Mouse (Mus musculus) heart, embryonic 13.5 days (tissue): ENCODE results near the gene Iqcf5. TPM values are rescaled to one million over a fixed set of nuclear protein-coding genes. Genes with fewer than 3 reads are reported as not detected.
A peak's percentile ranks its signal among the peaks of the same experiment; 100 is the strongest.

ENCODE experiments used
- ATAC-seq: fragments of 200-750 bp; cut with Nextera tagmentation; 2 replicates; pipeline ENCODE4 v1.8.0; 2017; ENCODE audit warnings: moderate TSS enrichment; ENCODE audit not compliant: insufficient number of reproducible peaks, low FRiP score, low TSS enrichment; ENCODE audit errors: extremely low read depth
- H3K27ac ChIP-seq: fragments of 300-500 bp; sonication (generic); replicated peaks from 2 replicates; pipeline ENCODE4 v1.5.1; 2015; ENCODE audit warnings: moderate library complexity, mild to moderate bottlenecking, inconsistent platforms
- H3K27me3 ChIP-seq: fragments of 300-500 bp; sonication (generic); replicated peaks from 2 replicates; pipeline ENCODE4 v1.6.1; 2015; ENCODE audit warnings: mild to moderate bottlenecking, inconsistent platforms
- H3K36me3 ChIP-seq: fragments of 300-500 bp; sonication (generic); 2 replicates; pipeline ENCODE4 v1.6.1; 2015; ENCODE audit warnings: mild to moderate bottlenecking, inconsistent platforms
- H3K4me1 ChIP-seq: fragments of 300-500 bp; sonication (generic); 2 replicates; pipeline ENCODE4 v1.6.1; 2015; ENCODE audit warnings: inconsistent platforms
- H3K4me2 ChIP-seq: fragments of 300-500 bp; sonication (generic); 2 replicates; pipeline ENCODE4 v1.6.1; 2015; ENCODE audit warnings: inconsistent platforms, mild to moderate bottlenecking, moderate library complexity
- H3K4me3 ChIP-seq: fragments of 300-500 bp; sonication (generic); 2 replicates; pipeline ENCODE4 v1.5.1; 2015; ENCODE audit warnings: moderate library complexity, mild to moderate bottlenecking, inconsistent platforms
- H3K9ac ChIP-seq: fragments of 300-500 bp; sonication (generic); 2 replicates; pipeline ENCODE4 v1.6.1; 2015; ENCODE audit warnings: inconsistent platforms, mild to moderate bottlenecking, moderate library complexity
- H3K9me3 ChIP-seq: fragments of 300-500 bp; sonication (generic); 2 replicates; pipeline ENCODE4 v1.6.1; 2016; ENCODE audit warnings: inconsistent platforms
- WGBS: fragments of 180-500 bp; shearing (Covaris S2); methylation state at CpG from one replicate; pipeline ENCODE4 v1.1.7; 2015; ENCODE audit warnings: mixed read lengths; 5-methylcytosine and 5-hydroxymethylcytosine counted together
- polyA plus RNA-seq: library from polyadenylated mRNA; unstranded; fragments of >200 nt; fragmentation: Nextera tagmentation; extraction: Ambion mirVana; gene quantifications from 2 replicates; pipeline ENCODE4 v1.2.1, GENCODE M21; 2015

Iqcf5 gene
- polyA plus RNA-seq, 1 experiment from 2014 or later, result not detected

GRCm38 (mm10) chr9:106473081-106473752 lies 41.2 kb upstream of the Iqcf5 start:
- peaks cover 5% of the 10 kb centered on the region; the same call in 1 of the 2 replicates for H3K27me3 ChIP-seq
- H3K9me3 ChIP-seq, result no peaks in the 10 kb centered on the region
- no peak overlapping the region for H3K27ac ChIP-seq
- whole genome bisulfite sequencing, result 85% methylated on average over 16 of the region's 16 CpGs
- no peak overlapping the region for H3K9ac ChIP-seq
- no peaks in the 10 kb centered on the region for H3K36me3 ChIP-seq
- no peak overlapping the region for H3K4me3 ChIP-seq
- no peak for ATAC-seq
- peaks cover 49% of the 10 kb centered on the region for H3K4me1 ChIP-seq
- no peak overlapping the region for H3K4me2 ChIP-seq

GRCm38 (mm10) chr9:106473753-106474105 lies 40.6 kb upstream of the Iqcf5 start:
- no peaks in the 10 kb centered on the region for H3K9me3 ChIP-seq
- H3K4me1 ChIP-seq, result peaks cover 51% of the 10 kb centered on the region
- H3K27me3 ChIP-seq, result peaks cover 5% of the 10 kb centered on the region; the same call in 1 of the 2 replicates
- no peak overlapping the region for H3K4me2 ChIP-seq
- no peak overlapping the region for H3K27ac ChIP-seq
- peak overlapping the region; percentile 44 for H3K9ac ChIP-seq
- H3K4me3 ChIP-seq, result no peak overlapping the region
- H3K36me3 ChIP-seq, result no peaks in the 10 kb centered on the region
- WGBS, result 79% methylated on average over 5 of the region's 5 CpGs
- no peak for ATAC-seq

GRCm38 (mm10) chr9:106474456-106474855 lies 39.9 kb upstream of the Iqcf5 start:
- 2% methylated on average over 6 of the region's 6 CpGs for WGBS
- Histone ChIP-seq H3K9ac (peak overlapping the region; percentile 44), H3K27me3 (peaks cover 5% of the 10 kb centered on the region; the same call in 1 of the 2 replicates), H3K4me1 (peaks cover 51% of the 10 kb centered on the region), H3K4me2 (peak overlapping the region; percentile 34), H3K27ac (no peak overlapping the region), H3K36me3 (0 out of 2 replicates have a peak, but pooled peaks cover 2% of the 10 kb centered on the region), H3K9me3 (no peaks in the 10 kb centered on the region), H3K4me3 (no peak overlapping the region)
- ATAC-seq, result no peak

GRCm38 (mm10) chr9:106475046-106475445 lies 39.3 kb upstream of the Iqcf5 start:
- Histone ChIP-seq H3K4me2 (peak overlapping the region; percentile 34; the same call in 1 of the 2 replicates), H3K4me1 (peaks cover 51% of the 10 kb centered on the region), H3K27me3 (peaks cover 5% of the 10 kb centered on the region; the same call in 1 of the 2 replicates), H3K4me3 (no peak overlapping the region), H3K27ac (no peak overlapping the region), H3K9me3 (no peaks in the 10 kb centered on the region), H3K9ac (peak overlapping the region; percentile 44), H3K36me3 (0 out of 2 replicates have a peak, but pooled peaks cover 3% of the 10 kb centered on the region)
- no peak for ATAC-seq
- WGBS, result 62% methylated on average over 7 of the region's 7 CpGs

- peak within 1 kb of the TSS; percentile 70 for H3K27ac ChIP-seq
- H3K36me3 ChIP-seq, result peaks cover 8% of the 10 kb centered on the region
- peak within 1 kb of the TSS; percentile 32 for H3K4me3 ChIP-seq
- H3K4me1 ChIP-seq, result peaks cover 51% of the 10 kb centered on the region
- peak within 1 kb of the TSS; percentile 76 for H3K9ac ChIP-seq
- 82% methylated on average over 10 of the region's 10 CpGs for WGBS
- H3K27me3 ChIP-seq, result peaks cover 5% of the 10 kb centered on the region; the same call in 1 of the 2 replicates
- ATAC-seq, result no peak
- peak within 1 kb of the TSS; percentile 64 for H3K4me2 ChIP-seq
- no peaks in the 10 kb centered on the region for H3K9me3 ChIP-seq
Measured at GRCm38 (mm10) chr9:106475663-106476001, 38.7 kb upstream of the Iqcf5 start, which contains the start of gene Rrp9. Rrp9 (plus strand) TSS chr9:106475963.

DNA sequence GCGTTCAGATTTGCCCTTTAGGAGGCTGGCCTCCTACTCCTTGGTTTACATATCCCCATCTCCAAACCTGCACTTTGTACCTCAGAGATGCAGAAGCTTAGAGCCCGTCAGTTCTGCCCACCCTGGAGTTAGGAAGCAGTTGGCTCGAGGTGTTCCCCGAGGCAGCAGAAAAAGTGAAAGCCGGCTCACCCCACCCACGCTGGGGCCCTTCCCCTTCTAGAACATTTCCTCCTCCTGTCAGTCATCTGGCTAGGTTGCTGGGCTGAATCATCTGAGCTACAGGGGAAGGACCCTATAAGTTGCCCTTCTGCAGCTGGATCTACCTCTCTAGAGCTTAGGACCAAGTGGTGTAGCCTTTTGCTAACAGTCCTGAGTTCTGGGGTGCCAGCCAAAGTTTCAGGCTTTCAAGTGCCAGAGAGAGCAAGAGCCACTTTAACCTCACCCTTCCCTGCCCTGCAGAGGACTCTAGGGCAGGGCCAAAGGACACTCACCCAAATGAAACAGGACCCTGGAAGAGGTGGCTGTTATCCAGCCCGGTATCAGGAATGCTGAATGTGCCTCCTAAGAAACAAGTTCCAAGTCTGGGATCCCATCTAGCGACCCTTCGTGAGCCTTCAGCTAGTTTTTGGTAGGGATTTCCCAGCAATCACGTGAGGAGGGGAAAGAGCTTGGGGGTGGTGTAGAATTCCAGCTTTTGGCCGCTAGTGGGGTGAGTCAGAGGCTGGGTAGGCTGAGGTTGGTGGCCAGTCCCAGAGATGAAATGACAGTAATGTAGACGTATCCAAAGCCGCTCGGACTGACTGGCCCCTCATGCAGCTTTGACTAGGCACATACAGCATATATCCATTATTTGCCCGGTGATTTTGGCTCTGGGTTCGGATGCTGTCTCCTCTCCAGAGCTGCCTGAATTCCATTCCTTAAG lies 38.1 kb upstream of the Iqcf5 start:
- peaks cover 14% of the 10 kb centered on the region for H3K36me3 ChIP-seq
- peak; percentile 5; the same call in 1 of the 2 replicates for ATAC-seq
- H3K4me3 ChIP-seq, result peak overlapping the region; percentile 32
- peak overlapping the region; percentile 64 for H3K4me2 ChIP-seq
- H3K4me1 ChIP-seq, result peaks cover 51% of the 10 kb centered on the region
- H3K27ac ChIP-seq, result peak overlapping the region; percentile 70
- H3K27me3 ChIP-seq, result peaks cover 5% of the 10 kb centered on the region; the same call in 1 of the 2 replicates
- H3K9me3 ChIP-seq, result no peaks in the 10 kb centered on the region
- peak overlapping the region; percentile 76 for H3K9ac ChIP-seq
- WGBS, result 21% methylated on average over 16 of the region's 16 CpGs

GRCm38 (mm10) chr9:106476924-106477484 lies 37.4 kb upstream of the Iqcf5 start, which contains the start of gene Parp3:
Parp3 (minus strand) TSS chr9:106476949.
- no peaks in the 10 kb centered on the region for H3K9me3 ChIP-seq
- H3K4me2 ChIP-seq, result peak within 1 kb of the TSS; percentile 99
- peaks cover 21% of the 10 kb centered on the region for H3K36me3 ChIP-seq
- H3K27me3 ChIP-seq, result peaks cover 5% of the 10 kb centered on the region; the same call in 1 of the 2 replicates
- H3K4me1 ChIP-seq, result peaks cover 45% of the 10 kb centered on the region
- under 1% methylated on average over 41 of the region's 41 CpGs for WGBS
- ATAC-seq, result peak; percentile 95
- peak within 1 kb of the TSS; percentile 70 for H3K27ac ChIP-seq
- peak within 1 kb of the TSS; percentile 75 for H3K4me3 ChIP-seq
- H3K9ac ChIP-seq, result peak within 1 kb of the TSS; percentile 85

GRCm38 (mm10) chr9:106477649-106478048 lies 36.7 kb upstream of the Iqcf5 start:
- Histone ChIP-seq H3K4me1 (peaks cover 38% of the 10 kb centered on the region), H3K9ac (peak overlapping the region; percentile 85), H3K27ac (peak overlapping the region; percentile 30), H3K9me3 (no peaks in the 10 kb centered on the region), H3K4me3 (peak overlapping the region; percentile 75), H3K4me2 (peak overlapping the region; percentile 99), H3K36me3 (peaks cover 27% of the 10 kb centered on the region), H3K27me3 (peaks cover 5% of the 10 kb centered on the region; the same call in 1 of the 2 replicates)
- ATAC-seq, result no peak
- 2% methylated on average over 16 of the region's 16 CpGs for WGBS

- peaks cover 31% of the 10 kb centered on the region for H3K36me3 ChIP-seq
- WGBS, result 71% methylated on average over 9 of the region's 9 CpGs
- no peaks in the 10 kb centered on the region for H3K9me3 ChIP-seq
- peaks cover 37% of the 10 kb centered on the region for H3K4me1 ChIP-seq
- H3K27ac ChIP-seq, result no peak overlapping the region
- ATAC-seq, result no peak
- H3K4me3 ChIP-seq, result peak overlapping the region; percentile 75
- peak overlapping the region; percentile 99 for H3K4me2 ChIP-seq
- H3K27me3 ChIP-seq, result peaks cover 4% of the 10 kb centered on the region; the same call in 1 of the 2 replicates
- H3K9ac ChIP-seq, result peak overlapping the region; percentile 85
Measured at GRCm38 (mm10) chr9:106478101-106478500, 36.3 kb upstream of the Iqcf5 start.

GRCm38 (mm10) chr9:106480541-106480940 lies 33.8 kb upstream of the Iqcf5 start:
- WGBS, result 85% methylated on average over 7 of the region's 7 CpGs
- ATAC-seq, result no peak
- Histone ChIP-seq H3K4me2 (no peak overlapping the region), H3K27ac (no peak overlapping the region), H3K36me3 (peaks cover 55% of the 10 kb centered on the region), H3K9me3 (no peaks in the 10 kb centered on the region), H3K27me3 (no peaks in the 10 kb centered on the region), H3K9ac (no peak overlapping the region), H3K4me1 (peaks cover 21% of the 10 kb centered on the region), H3K4me3 (no peak overlapping the region)

- no peak overlapping the region for H3K4me2 ChIP-seq
- no peaks in the 10 kb centered on the region for H3K27me3 ChIP-seq
- no peak overlapping the region for H3K4me3 ChIP-seq
- WGBS, result 92% methylated on average over 15 of the region's 15 CpGs
- H3K36me3 ChIP-seq, result peaks cover 61% of the 10 kb centered on the region
- no peaks in the 10 kb centered on the region for H3K9me3 ChIP-seq
- peaks cover 16% of the 10 kb centered on the region for H3K4me1 ChIP-seq
- H3K9ac ChIP-seq, result no peak overlapping the region
- H3K27ac ChIP-seq, result no peak overlapping the region
- no peak for ATAC-seq
Measured at GRCm38 (mm10) chr9:106481075-106481474, 33.3 kb upstream of the Iqcf5 start.
